Mouse (Mus musculus) midbrain, embryonic 14.5 days (tissue): Measurements from ENCODE around the gene Ppp1r14b. TPM values are rescaled to one million over a fixed set of nuclear protein-coding genes. Genes with fewer than 3 reads are reported as not detected.

Source experiments
- ATAC-seq: fragments of 200-750 bp; cut with Nextera tagmentation; 2 replicates; pipeline ENCODE4 v1.8.0; 2017; ENCODE audit warnings: moderate number of reproducible peaks, moderate library complexity; ENCODE audit not compliant: low FRiP score, low TSS enrichment
- DNase-seq: peaks from one replicate; pipeline ENCODE4 v3.0.0-alpha.2; 2015
- H3K27ac ChIP-seq: fragments of 300-500 bp; sonication (generic); replicated peaks from 2 replicates; pipeline ENCODE4 v1.5.1; 2014; ENCODE audit warnings: mild to moderate bottlenecking, low read depth, low read length, moderate library complexity
- H3K27me3 ChIP-seq: fragments of 300-500 bp; sonication (generic); 2 replicates; pipeline ENCODE4 v1.6.1; 2014; ENCODE audit warnings: low read length, control low read depth, mixed read lengths; ENCODE audit not compliant: control insufficient read depth, insufficient read depth
- H3K36me3 ChIP-seq: fragments of 300-500 bp; sonication (generic); 2 replicates; pipeline ENCODE4 v1.6.1; 2014; ENCODE audit warnings: low read length, control low read depth; ENCODE audit not compliant: control insufficient read depth, insufficient read depth
- H3K4me1 ChIP-seq: fragments of 300-500 bp; sonication (generic); 2 replicates; pipeline ENCODE4 v1.6.1; 2014; ENCODE audit warnings: mild to moderate bottlenecking, antibody characterized with exemption, low read length, control low read depth; ENCODE audit not compliant: control insufficient read depth, insufficient read depth
- H3K4me2 ChIP-seq: fragments of 300-500 bp; sonication (generic); 2 replicates; pipeline ENCODE4 v1.6.1; 2014; ENCODE audit warnings: mild to moderate bottlenecking, low read length, moderate library complexity
- H3K4me3 ChIP-seq: fragments of 300-500 bp; sonication (generic); replicated peaks from 2 replicates; pipeline ENCODE4 v1.5.1; 2014; ENCODE audit warnings: low read depth, low read length
- H3K9ac ChIP-seq: fragments of 300-500 bp; sonication (generic); replicated peaks from 2 replicates; pipeline ENCODE4 v1.6.1; 2014; ENCODE audit warnings: mild to moderate bottlenecking, low read length, moderate library complexity
- H3K9me3 ChIP-seq: fragments of 300-500 bp; sonication (generic); 2 replicates; pipeline ENCODE4 v1.6.1; 2016; ENCODE audit warnings: low read length, control low read depth, mixed read lengths; ENCODE audit not compliant: control insufficient read depth
- WGBS: fragments of 180-500 bp; shearing (Covaris S2); extraction: QIAGEN DNeasy Blood & Tissue Kit; methylation state at CpG from one replicate; pipeline ENCODE4 v1.1.7; 2014; 5-methylcytosine and 5-hydroxymethylcytosine counted together
- polyA plus RNA-seq: library from polyadenylated mRNA; unstranded; fragments of >200 nt; fragmentation: Nextera tagmentation; extraction: Ambion mirVana; gene quantifications from 2 replicates; pipeline ENCODE4 v1.2.1, GENCODE M21; 2014

The Ppp1r14b gene
- polyA plus RNA-seq, 1 experiment from 2014 or later, result 198 TPM

GRCm38 (mm10) chr19:6950613-6951153 lies 24.1 kb upstream of the Ppp1r14b start:
- ATAC-seq (peak; percentile 43), DNase-seq (peak; percentile 83)
- H3K36me3 ChIP-seq, result peaks cover 10% of the 10 kb centered on the region
- H3K4me2 ChIP-seq, result peak overlapping the region; percentile 97
- under 1% methylated on average over 28 of the region's 28 CpGs for WGBS
- no peaks in the 10 kb centered on the region for H3K9me3 ChIP-seq
- peaks cover 20% of the 10 kb centered on the region for H3K4me1 ChIP-seq
- no peaks in the 10 kb centered on the region for H3K27me3 ChIP-seq
- peak overlapping the region; percentile 84 for H3K27ac ChIP-seq
- H3K4me3 ChIP-seq, result peak overlapping the region; percentile 50
- peak overlapping the region; percentile 69 for H3K9ac ChIP-seq

- H3K4me1 ChIP-seq, result peaks cover 20% of the 10 kb centered on the region
- peak overlapping the region; percentile 69 for H3K9ac ChIP-seq
- peak overlapping the region; percentile 50 for H3K4me3 ChIP-seq
- ATAC-seq (peak; percentile 79), DNase-seq (peak; percentile 95)
- peak overlapping the region; percentile 97 for H3K4me2 ChIP-seq
- H3K27me3 ChIP-seq, result no peaks in the 10 kb centered on the region
- H3K9me3 ChIP-seq, result no peaks in the 10 kb centered on the region
- peak overlapping the region; percentile 84 for H3K27ac ChIP-seq
- H3K36me3 ChIP-seq, result 0 out of 2 replicates have a peak, but pooled peaks cover 6% of the 10 kb centered on the region
- WGBS, result under 1% methylated on average over 35 of the region's 35 CpGs
Observed at GRCm38 (mm10) chr19:6951381-6951968, 23.3 kb upstream of the Ppp1r14b start.

GRCm38 (mm10) chr19:6951994-6952711 lies 22.6 kb upstream of the Ppp1r14b start:
- Histone ChIP-seq H3K9me3 (no peaks in the 10 kb centered on the region), H3K9ac (peak overlapping the region; percentile 69), H3K27ac (peak overlapping the region; percentile 84), H3K4me3 (peak overlapping the region; percentile 50), H3K4me2 (peak overlapping the region; percentile 97), H3K36me3 (0 out of 2 replicates have a peak, but pooled peaks cover 6% of the 10 kb centered on the region), H3K27me3 (no peaks in the 10 kb centered on the region), H3K4me1 (peaks cover 20% of the 10 kb centered on the region)
- peak; percentile 17; the same call in 1 of the 2 replicates for ATAC-seq
- 3% methylated on average over 31 of the region's 31 CpGs for whole genome bisulfite sequencing
- DNase-seq, result peak; percentile 67

- Histone ChIP-seq H3K9ac (peak overlapping the region; percentile 69; the same call in 1 of the 2 replicates), H3K4me1 (peaks cover 20% of the 10 kb centered on the region), H3K9me3 (no peaks in the 10 kb centered on the region), H3K4me3 (no peak overlapping the region; the same call in 1 of the 2 replicates), H3K4me2 (peak overlapping the region; percentile 97), H3K27ac (peak overlapping the region; percentile 84), H3K36me3 (0 out of 2 replicates have a peak, but pooled peaks cover 6% of the 10 kb centered on the region), H3K27me3 (no peaks in the 10 kb centered on the region)
- no peak for DNase-seq
- no peak for ATAC-seq
- 34% methylated on average over 3 of the region's 3 CpGs for WGBS
Observed at GRCm38 (mm10) chr19:6952712-6953037, 22.1 kb upstream of the Ppp1r14b start.

- no peaks in the 10 kb centered on the region for H3K9me3 ChIP-seq
- ATAC-seq (no peak), DNase-seq (no peak)
- H3K36me3 ChIP-seq, result 0 out of 2 replicates have a peak, but pooled peaks cover 4% of the 10 kb centered on the region
- H3K4me2 ChIP-seq, result no peak overlapping the region
- H3K27me3 ChIP-seq, result no peaks in the 10 kb centered on the region
- H3K27ac ChIP-seq, result no peak overlapping the region
- H3K4me1 ChIP-seq, result peaks cover 20% of the 10 kb centered on the region
- no peak overlapping the region for H3K4me3 ChIP-seq
- 60% methylated on average over 9 of the region's 9 CpGs for WGBS
- no peak overlapping the region for H3K9ac ChIP-seq
Observed at GRCm38 (mm10) chr19:6954046-6954445, 20.7 kb upstream of the Ppp1r14b start.

- no peaks in the 10 kb centered on the region for H3K27me3 ChIP-seq
- no peak for ATAC-seq
Observed at GRCm38 (mm10) chr19:6955424-6955823, 19.3 kb upstream of the Ppp1r14b start.

GRCm38 (mm10) chr19:6956461-6956860 lies 18.3 kb upstream of the Ppp1r14b start:
- Histone ChIP-seq H3K9me3 (no peaks in the 10 kb centered on the region), H3K27me3 (no peaks in the 10 kb centered on the region), H3K4me3 (no peak overlapping the region), H3K4me1 (peaks cover 13% of the 10 kb centered on the region), H3K4me2 (no peak overlapping the region), H3K9ac (no peak overlapping the region), H3K36me3 (0 out of 2 replicates have a peak, but pooled peaks cover 4% of the 10 kb centered on the region), H3K27ac (no peak overlapping the region)
- 79% methylated on average over 10 of the region's 10 CpGs for WGBS
- DNase-seq (no peak), ATAC-seq (no peak)

More at GRCm38 (mm10) chr19:6955424-6955823, 19.3 kb upstream of the Ppp1r14b start:
- DNase-seq, result no peak
- 88% methylated on average over 7 of the region's 7 CpGs for WGBS
- H3K27ac ChIP-seq, result no peak overlapping the region
- no peaks in the 10 kb centered on the region for H3K9me3 ChIP-seq
- H3K36me3 ChIP-seq, result 0 out of 2 replicates have a peak, but pooled peaks cover 4% of the 10 kb centered on the region
- H3K9ac ChIP-seq, result no peak overlapping the region
- H3K4me1 ChIP-seq, result peaks cover 13% of the 10 kb centered on the region
- H3K4me3 ChIP-seq, result no peak overlapping the region
- H3K4me2 ChIP-seq, result no peak overlapping the region

GRCm38 (mm10) chr19:6968491-6969271 lies 6.1 kb upstream of the Ppp1r14b start:
- H3K4me3 ChIP-seq, result peak overlapping the region; percentile 28
- H3K27ac ChIP-seq, result no peak overlapping the region
- H3K4me2 ChIP-seq, result peak overlapping the region; percentile 46
- H3K4me1 ChIP-seq, result peaks cover 12% of the 10 kb centered on the region
- ATAC-seq (no peak), DNase-seq (no peak)
- no peaks in the 10 kb centered on the region for H3K9me3 ChIP-seq
- WGBS, result 15% methylated on average over 15 of the region's 15 CpGs
- no peaks in the 10 kb centered on the region for H3K36me3 ChIP-seq
- peaks cover 20% of the 10 kb centered on the region for H3K27me3 ChIP-seq
- no peak overlapping the region for H3K9ac ChIP-seq
